Mouse (Mus musculus): ENCODE measurements around the gene Mrpl40.

DNA sequence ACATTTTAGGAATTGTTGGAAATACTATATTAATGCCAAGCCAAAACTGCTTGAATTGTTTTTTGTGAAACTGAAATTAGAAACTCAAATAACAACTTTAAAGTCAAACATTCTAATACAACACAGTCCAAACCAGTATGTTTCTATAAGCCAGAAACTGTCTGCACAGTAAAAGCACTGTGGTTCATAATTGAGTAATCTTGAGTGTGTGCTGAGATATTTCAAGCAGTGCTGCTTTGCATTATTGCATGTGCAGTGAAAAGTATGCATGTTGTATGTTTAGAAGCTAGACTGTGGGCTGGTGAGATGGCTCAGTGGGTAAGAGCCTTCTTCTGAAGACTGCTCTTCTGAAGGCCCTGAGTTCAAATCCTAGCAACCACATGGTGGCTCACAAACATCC lies 7.4 kb upstream of the Mrpl40 start:
- TF ChIP-seq TAL1 (IDR thresholded peaks at IDR 0.05; ENCODE audit: low read length): no peak
- TF ChIP-seq GATA1 (IDR thresholded peaks at IDR 0.05; ENCODE audit: low read length): no peak
